9 mouse cellular contexts compared by ENCODE assay signal in genomic region chr19:42268337-42268736, GRCm38 (mm10). TPM values are rescaled to one million over a fixed set of nuclear protein-coding genes. Genes with fewer than 3 reads are reported as not detected.
DNase-seq lines count a peak whose midpoint lies in the region; ATAC-seq and TF ChIP-seq lines count a peak whose summit lies in the region.
"Had no signal": no experiment of that assay in that cellular context is flagged by ENCODE, and none has a peak within 500 bp of the region (broad histone marks: within the 10 kb centered on the region; RNA-seq: fewer than 3 reads in every experiment).

No protein-coding gene starts in this region.

- H3K4me2 ChIP-seq in heart, embryonic 13.5 days, result peak overlapping the region; percentile 63
- peak overlapping the region; percentile 39 for H3K4me2 ChIP-seq in kidney, postnatal 0 days (ENCODE audit: low read length)

- TF ChIP-seq CTCF in gastrocnemius, adult 2 months (IDR thresholded peaks at IDR 0.05), result no peak
- TF ChIP-seq CTCF in kidney, postnatal 0 days (IDR thresholded peaks at IDR 0.05; ENCODE audit: low read depth), result no peak

- no peaks in the 10 kb centered on the region for H3K36me3 ChIP-seq in heart, embryonic 13.5 days
- no peaks in the 10 kb centered on the region for H3K36me3 ChIP-seq in kidney, postnatal 0 days (ENCODE audit: insufficient read depth, low read length)

- no peak for DNase-seq in gastrocnemius, adult 2 months
- no peak for DNase-seq in gastrocnemius, postnatal 4 days (ENCODE audit: low spot score in 2 of 2)
- DNase-seq in adrenal gland, postnatal 36 days, result peak; percentile 76 to 85
- DNase-seq in kidney, postnatal 0 days (ENCODE audit: low spot score), result peak; percentile 4
- peak; percentile 51 for DNase-seq in neural tube, embryonic 10.5 days (ENCODE audit: extremely low spot score, low spot score)
- no peak for DNase-seq in spleen, postnatal 14 days (ENCODE audit: low spot score in 2 of 2)
- DNase-seq in right cerebral cortex, postnatal 25 days, result no peak

- intact Hi-C loops in gastrocnemius, adult 2 months (cut with DNase I), result no loop called here

- ATAC-seq in heart, embryonic 13.5 days (ENCODE audit: extremely low read depth, insufficient number of reproducible peaks, low FRiP score, low TSS enrichment), result no peak
- no peak for ATAC-seq in kidney, postnatal 0 days (replicated peaks; ENCODE audit: low FRiP score, low read depth)

- H3K4me3 ChIP-seq in gastrocnemius, adult 2 months, result peak overlapping the region; percentile 53
- H3K4me3 ChIP-seq in heart, embryonic 13.5 days, result peak overlapping the region; percentile 31
- no peak overlapping the region for H3K4me3 ChIP-seq in kidney, postnatal 0 days (replicated peaks; ENCODE audit: low read depth, low read length)
- H3K4me3 ChIP-seq: erythroblast, embryonic 14.5 days had no signal

- H3K9me3 ChIP-seq in heart, embryonic 13.5 days, result no peaks in the 10 kb centered on the region
- H3K9me3 ChIP-seq in kidney, postnatal 0 days (replicated peaks; ENCODE audit: low read length), result no peaks in the 10 kb centered on the region

- peaks cover 5% of the 10 kb centered on the region; the same call in 1 of the 2 replicates for H3K4me1 ChIP-seq in heart, embryonic 13.5 days
- no peaks in the 10 kb centered on the region for H3K4me1 ChIP-seq in kidney, postnatal 0 days (replicated peaks; ENCODE audit: insufficient read depth, low read length)

- H3K9ac ChIP-seq in heart, embryonic 13.5 days, result peak overlapping the region; percentile 40; the same call in 1 of the 2 replicates
- no peak overlapping the region for H3K9ac ChIP-seq in kidney, postnatal 0 days (ENCODE audit: low read depth, low read length)

- no peak overlapping the region for H3K27ac ChIP-seq in gastrocnemius, adult 2 months
- no peak overlapping the region for H3K27ac ChIP-seq in heart, embryonic 13.5 days (replicated peaks)
- no peak overlapping the region for H3K27ac ChIP-seq in kidney, postnatal 0 days

- 0% methylated on average over 19 of the region's 19 CpGs for WGBS in heart, embryonic 13.5 days
- WGBS in kidney, postnatal 0 days, result 2% methylated on average over 19 of the region's 19 CpGs

- H3K27me3 ChIP-seq in heart, embryonic 13.5 days (replicated peaks), result peaks cover 69% of the 10 kb centered on the region
- no peaks in the 10 kb centered on the region for H3K27me3 ChIP-seq in kidney, postnatal 0 days (ENCODE audit: insufficient read depth, low read length)

RNA-seq across cellular contexts. Expression of gene Golga7b, which starts 21.0 kb away (rescaled TPM):
- total RNA-seq in gastrocnemius, adult 2 months (2021), result 1 to 10 TPM; 2.3 to 2.4 TPM
- 1 to 10 TPM; 1.2 to 1.5 TPM for total RNA-seq in gastrocnemius, postnatal 4 days (2021)
- 1 to 10 TPM; 1.1 to 1.5 TPM for total RNA-seq in adrenal gland, postnatal 36 days (2021)
- 0.22 and 0.25 TPM in 2 replicates for polyA plus RNA-seq in heart, embryonic 13.5 days (2015; fragmentation: Nextera tagmentation; extraction: Ambion mirVana)
- polyA plus RNA-seq in kidney, postnatal 0 days (2015; fragmentation: Nextera tagmentation; extraction: Ambion mirVana), result not detected in 2 replicates
- polyA plus RNA-seq: erythroblast, embryonic 14.5 days had no signal

Comparison
In these comparisons a context has a peak if more than half of its experiments do, and no peak if none do; other contexts are left out.
1. DNase-seq: peak in adrenal gland, postnatal 36 days (2 of 2), kidney, postnatal 0 days (single experiment) and neural tube, embryonic 10.5 days (single experiment); none in gastrocnemius, adult 2 months (single experiment), gastrocnemius, postnatal 4 days (0 of 2), spleen, postnatal 14 days (0 of 2) and right cerebral cortex, postnatal 25 days (single experiment).